Mouse (Mus musculus): ENCODE results near the gene Htra1. TPM values are rescaled to one million over a fixed set of nuclear protein-coding genes. Genes with fewer than 3 reads are reported as not detected.

Gene Htra1
- polyA plus RNA-seq (2021; fragmentation: Nextera tagmentation), result 290 and 337 TPM in 2 replicates
- long read RNA-seq, experiment 1, transcript Htra1-201 (9 exons, 2,041 nt), result major isoform, 1,895 of 1,957 reads
- long read RNA-seq, experiment 1, partial matches to known transcripts, result 26 of 1,957 reads
- long read RNA-seq, experiment 1, other reads (novel, unspliced or antisense), result 35 of 1,957 reads
- long read RNA-seq, experiment 2, transcript Htra1-201 (9 exons, 2,041 nt), result major isoform, 460 of 571 reads
- long read RNA-seq, experiment 2, partial matches to known transcripts, result 94 of 571 reads
- long read RNA-seq, experiment 2, other reads (novel, unspliced or antisense), result 14 of 571 reads

DNA sequence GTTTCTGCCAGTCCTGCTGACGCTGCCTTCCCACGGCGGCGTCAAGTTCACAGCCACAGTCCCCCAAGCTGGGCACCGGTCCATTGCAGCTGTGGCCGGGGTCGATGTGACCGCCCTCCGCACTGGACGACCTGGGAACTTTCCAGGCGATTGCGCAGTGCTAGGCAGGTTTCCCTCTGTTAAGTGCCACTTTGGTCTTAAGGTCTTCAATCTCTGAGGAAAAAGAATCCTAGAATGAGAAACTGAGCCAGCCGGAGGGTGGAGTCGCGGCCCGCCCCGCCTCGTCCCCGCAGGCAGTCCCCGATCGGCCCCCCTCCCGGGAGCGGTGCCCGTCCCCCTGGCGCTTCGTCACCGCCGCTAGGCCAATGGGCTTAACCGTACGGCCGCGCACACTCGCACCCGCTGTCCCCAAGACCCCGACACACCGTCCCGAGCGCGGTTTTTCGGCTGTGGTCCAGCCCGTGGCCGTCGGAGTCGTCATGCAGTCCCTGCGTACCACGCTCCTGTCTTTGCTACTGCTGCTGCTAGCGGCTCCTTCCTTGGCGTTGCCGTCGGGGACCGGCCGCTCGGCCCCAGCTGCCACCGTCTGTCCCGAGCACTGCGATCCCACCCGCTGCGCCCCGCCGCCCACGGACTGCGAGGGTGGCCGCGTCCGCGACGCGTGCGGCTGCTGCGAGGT is at the start of gene Htra1:
Gene Htra1, plus strand, starts transcription at position 319 of the 679 bp plus-strand sequence.

DNA sequence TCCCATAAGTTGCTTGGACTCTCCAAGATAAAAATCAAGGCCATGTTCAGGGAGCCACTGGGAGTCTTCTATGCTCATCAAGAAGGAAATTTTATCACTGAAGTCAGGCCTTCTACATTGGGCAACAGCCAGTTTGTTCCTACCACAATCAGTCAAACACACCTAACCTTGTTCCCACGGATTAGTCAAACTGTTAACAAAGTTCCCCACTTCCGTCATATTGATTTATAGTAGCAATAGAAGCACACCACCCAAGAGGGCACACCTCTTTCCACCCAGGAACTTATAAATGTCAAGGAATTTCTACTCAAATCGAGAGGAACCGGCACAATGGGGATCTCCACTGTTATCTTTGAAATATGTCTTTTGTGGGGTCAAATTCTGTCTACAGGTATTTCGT is 95.8 kb downstream of the Htra1 start, which contains the start of gene Dmbt1:
Gene Dmbt1, plus strand, starts transcription at position 299 of the 400 bp plus-strand sequence.

Other genes with a start within 250 kb of the Htra1 start
- 0.33 and 0.38 TPM in 2 replicates for gene Btbd16, start 162.0 kb upstream of the Htra1 start, polyA plus RNA-seq (2021; fragmentation: Nextera tagmentation)
- 32.6 and 40.3 TPM in 2 replicates for gene Plekha1, start 70.4 kb upstream of the Htra1 start, polyA plus RNA-seq (2021; fragmentation: Nextera tagmentation)
- gene Dmbt1, start 95.9 kb downstream of the Htra1 start, polyA plus RNA-seq (2021; fragmentation: Nextera tagmentation), result not detected in 2 replicates
- not detected in 2 replicates for gene 4933402N03Rik, start 210.2 kb downstream of the Htra1 start, polyA plus RNA-seq (2021; fragmentation: Nextera tagmentation)
- gene 5430419D17Rik, start 238.3 kb downstream of the Htra1 start, polyA plus RNA-seq (2021; fragmentation: Nextera tagmentation), result 0.03 TPM in 1 of 2 replicates, not detected in the other

All from left cerebral cortex, adult 6 months (tissue).